Mouse (Mus musculus) frontal cortex, adult (tissue): ENCODE measurements around the gene Gm21987.

ENCODE experiments used
- ATAC-seq: cut with Nextera tagmentation; 2 replicates; pipeline ENCODE4 v1.9.2; 2017; ENCODE audit warnings: mild to moderate bottlenecking, moderate library complexity, mixed read lengths; ENCODE audit not compliant: low TSS enrichment

The Gm21987 gene

DNA sequence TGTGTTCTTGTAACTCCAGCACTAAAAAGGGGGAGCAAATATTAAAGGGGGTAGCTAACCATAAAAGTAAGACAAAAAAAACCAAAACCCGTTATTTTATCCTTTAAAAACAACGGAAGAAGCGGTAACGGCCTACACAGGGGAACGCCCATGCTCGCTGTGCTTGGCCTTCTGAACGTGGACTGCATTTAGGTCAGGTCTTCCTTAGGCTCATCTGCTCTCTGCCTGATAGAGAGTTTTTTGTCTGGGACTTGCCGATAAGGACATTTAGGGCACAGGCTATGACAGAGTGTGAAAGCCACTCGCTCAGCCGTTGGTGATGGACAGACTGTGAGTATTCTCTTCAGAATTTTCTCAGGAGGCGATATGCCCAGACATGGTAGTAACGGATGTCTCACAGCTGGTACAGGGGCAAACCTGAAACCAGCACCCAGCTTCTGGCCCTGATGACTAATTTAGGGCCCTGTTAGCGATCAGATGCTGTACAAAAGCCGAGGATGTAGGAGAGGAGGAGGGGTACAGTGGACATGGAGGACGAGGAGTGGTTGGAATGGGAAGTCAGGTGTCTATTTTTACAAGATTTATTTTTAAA lies 25.0 kb downstream of the Gm21987 start:
- ATAC-seq: no peak

DNA sequence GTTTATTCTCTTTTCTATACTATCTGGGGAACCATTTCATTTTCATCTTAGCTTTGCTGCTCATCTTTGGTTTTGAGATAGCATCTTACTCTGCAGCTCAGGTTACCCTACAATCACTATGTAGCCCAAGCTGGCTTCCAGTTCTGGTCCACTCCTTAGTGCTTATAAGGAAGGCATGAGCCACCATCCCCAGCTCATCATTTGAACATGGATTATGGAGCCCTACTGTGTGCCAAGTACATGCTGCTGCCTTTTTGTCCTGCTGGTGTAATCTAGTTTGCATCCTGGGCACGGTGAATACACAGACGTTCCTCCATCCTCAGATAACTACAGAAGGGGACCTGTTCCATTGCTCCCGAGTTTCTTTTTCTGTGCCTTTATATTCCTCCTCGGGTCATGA lies 26.0 kb downstream of the Gm21987 start:
- ATAC-seq: no peak

DNA sequence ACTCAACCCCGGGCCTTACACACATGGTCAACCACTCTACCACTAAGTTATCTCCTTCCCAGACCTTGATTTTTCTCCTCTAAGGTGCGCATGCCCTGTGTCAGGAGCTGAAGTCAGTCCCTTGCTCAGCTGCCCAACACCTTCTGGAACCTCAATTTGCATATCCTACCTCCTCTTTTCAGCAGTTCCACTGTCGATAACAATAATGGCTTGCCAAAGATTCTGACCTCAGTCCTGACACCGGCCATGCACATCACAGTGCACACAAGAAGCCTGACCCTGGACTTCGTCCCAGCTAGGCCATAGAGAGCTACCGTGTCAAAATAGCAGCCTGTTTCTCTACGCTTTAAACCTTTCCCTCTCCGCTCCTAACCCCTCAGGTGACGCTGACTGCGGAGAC lies 26.6 kb downstream of the Gm21987 start:
- ATAC-seq: no peak

DNA sequence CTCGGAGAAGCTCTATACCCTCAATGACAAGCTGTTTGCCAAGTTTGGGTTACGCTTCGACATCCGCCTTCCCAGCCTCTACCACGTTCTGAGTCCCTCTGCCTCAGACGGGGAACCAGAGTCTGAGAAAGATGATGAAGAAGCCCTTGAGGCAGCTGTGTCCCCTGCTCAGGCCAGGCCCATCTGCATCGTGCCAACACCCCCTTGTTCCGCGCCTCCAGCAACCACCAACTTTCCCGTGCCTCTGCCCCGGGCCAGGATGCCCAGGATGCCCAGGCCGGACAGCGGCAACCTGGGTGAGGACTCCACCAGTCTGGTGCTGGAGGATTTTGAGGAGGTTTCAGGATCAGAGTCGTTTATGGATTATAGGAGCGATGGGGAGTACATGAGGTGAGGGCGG lies 27.1 kb downstream of the Gm21987 start:
- no peak for ATAC-seq

- ATAC-seq: no peak
Observed at GRCm38 (mm10) chr16:38374379-38375140, 27.7 kb downstream of the Gm21987 start.

GRCm38 (mm10) chr16:38375182-38375581 lies 28.3 kb downstream of the Gm21987 start:
- no peak for ATAC-seq

DNA sequence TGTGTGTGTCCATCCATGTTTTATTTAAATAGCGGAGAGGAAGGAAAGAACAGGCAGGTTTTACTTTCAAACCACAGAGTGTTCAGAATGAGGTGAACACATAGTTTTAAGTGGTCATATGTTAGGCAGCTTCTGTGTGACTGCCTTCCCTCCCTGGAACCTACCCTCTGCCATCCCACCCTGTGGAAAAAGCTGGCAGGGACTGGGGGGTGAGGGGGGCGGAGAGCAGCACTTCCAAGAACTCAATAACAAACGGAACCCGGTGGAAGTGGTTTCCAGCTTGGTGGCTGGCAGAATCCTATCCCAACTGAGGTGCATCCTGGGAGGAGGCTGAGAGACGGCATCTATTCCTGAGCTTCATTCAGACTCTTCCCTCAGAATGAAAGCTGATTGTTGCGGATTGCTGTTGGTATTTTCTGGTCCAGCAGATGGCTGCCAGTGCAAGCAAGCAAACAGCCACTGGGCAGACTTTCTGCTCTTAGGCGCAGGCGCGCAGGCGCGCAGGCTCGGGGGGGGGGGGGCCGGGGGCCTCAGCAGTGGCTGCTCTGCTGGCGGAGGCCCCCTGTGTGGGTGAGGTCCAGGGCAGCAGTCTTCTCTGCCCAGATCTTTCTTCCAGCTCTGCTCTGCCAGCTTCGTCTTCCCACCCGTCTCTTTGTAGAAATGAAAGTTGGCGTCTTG lies 29.5 kb downstream of the Gm21987 start:
- ATAC-seq: peak; percentile 93

- ATAC-seq: no peak
Observed at GRCm38 (mm10) chr16:38376841-38377249, 30.0 kb downstream of the Gm21987 start.

GRCm38 (mm10) chr16:38377546-38377945 lies 30.7 kb downstream of the Gm21987 start:
- no peak for ATAC-seq

- ATAC-seq: no peak
Observed at GRCm38 (mm10) chr16:38378591-38378990, 31.8 kb downstream of the Gm21987 start.

GRCm38 (mm10) chr16:38379088-38379487 lies 32.2 kb downstream of the Gm21987 start:
- no peak for ATAC-seq

DNA sequence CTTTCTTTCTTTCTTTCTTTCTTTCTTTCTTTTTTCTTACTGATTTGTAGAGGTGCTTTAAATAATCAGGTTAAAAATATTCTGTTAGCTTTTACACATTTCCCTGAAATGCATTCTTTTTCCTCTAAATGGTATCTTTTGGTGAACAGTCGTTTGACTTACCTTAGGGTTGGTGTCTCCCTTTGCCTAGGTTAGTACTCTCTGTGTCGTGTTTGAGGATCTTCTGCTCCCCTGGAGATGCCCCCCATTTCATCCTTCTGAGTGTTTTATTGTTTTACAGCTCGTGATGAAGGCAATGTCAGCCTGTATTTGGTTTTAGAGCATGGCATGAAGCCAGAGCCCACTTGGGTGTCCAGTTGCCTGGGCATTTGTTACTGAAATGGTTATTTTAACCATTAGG lies 32.7 kb downstream of the Gm21987 start:
- ATAC-seq: no peak

GRCm38 (mm10) chr16:38379926-38380325 lies 33.1 kb downstream of the Gm21987 start:
- no peak for ATAC-seq

DNA sequence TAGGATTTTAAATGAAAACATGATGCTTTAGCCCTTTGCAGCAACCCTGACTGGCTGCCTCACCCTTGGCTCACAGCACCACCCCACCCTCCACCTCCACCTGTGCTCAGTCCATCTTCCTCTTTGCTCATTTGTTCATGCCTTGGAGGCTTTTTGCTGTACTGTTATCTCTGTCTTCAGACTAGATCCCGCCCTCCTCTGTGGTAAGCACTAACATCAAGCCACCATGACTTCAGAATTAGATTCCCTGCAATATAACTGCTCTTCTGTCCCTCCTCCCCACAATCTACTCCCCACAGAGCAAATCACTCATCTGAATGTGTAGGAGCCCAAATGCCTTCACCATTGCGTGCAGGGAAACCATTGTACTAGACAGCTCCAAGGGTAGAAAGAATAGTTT lies 36.8 kb downstream of the Gm21987 start:
- no peak for ATAC-seq

DNA sequence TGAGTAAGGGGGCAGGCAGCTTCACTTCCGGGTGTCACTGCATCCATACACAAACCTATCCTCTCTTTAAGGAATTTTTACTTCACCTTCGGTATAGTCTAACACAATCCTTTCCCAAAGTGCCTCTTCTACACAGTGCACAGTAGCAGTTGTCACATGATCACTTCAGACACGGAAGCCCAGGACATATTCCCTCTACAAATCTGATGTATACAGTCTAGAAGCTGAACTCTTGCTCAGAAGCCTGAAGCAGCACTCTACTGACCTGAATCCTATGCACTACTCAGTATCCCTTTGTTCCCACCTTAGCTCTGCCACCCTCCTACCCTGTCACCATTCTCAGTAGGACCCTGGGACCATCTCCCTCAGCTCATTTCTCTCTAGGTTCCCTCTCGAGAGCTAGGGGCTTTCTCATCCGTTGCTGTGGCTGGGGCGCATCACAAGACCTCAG lies 38.4 kb downstream of the Gm21987 start:
- ATAC-seq: no peak

DNA sequence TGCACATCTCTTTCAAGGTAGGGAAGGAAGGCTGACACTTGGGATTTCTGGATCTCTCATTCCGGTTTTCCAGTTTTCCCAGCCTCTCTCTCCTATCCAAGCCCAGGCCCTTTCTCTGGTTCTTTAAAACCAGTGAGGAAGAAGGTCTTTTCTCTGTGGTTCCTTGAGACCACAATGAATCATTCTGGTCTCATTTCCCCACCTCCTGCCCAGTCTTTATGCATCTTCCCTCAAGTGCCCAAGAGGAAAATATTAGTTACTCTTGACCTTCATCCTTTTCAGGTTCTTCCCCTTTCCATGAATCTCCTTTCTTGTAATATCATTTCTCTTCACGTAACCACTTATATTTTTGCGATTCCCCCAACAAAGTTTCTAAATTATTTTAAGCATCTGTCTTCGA lies 38.9 kb downstream of the Gm21987 start:
- no peak for ATAC-seq

- no peak for ATAC-seq
Observed at GRCm38 (mm10) chr16:38387389-38387788, 40.5 kb downstream of the Gm21987 start.

DNA sequence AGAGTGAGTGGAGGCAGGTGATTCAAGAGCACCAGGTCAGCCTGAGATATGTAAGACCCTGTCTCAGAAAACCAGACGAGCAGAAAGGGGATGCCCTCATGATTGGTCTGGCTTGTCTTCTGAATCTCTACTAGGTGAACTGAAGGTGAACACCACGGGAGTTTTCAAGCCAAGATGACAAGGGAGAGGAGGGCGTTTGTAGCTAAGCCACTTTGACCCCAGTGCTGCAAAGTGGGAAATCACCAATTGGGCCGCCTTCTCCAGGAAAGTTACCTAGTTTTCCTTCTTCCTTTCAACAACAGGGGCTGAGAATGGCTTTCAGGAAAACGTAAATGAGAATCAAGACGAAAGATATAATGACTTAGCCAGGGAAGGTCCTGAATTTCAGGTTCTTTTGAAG lies 41.9 kb downstream of the Gm21987 start:
- no peak for ATAC-seq

DNA sequence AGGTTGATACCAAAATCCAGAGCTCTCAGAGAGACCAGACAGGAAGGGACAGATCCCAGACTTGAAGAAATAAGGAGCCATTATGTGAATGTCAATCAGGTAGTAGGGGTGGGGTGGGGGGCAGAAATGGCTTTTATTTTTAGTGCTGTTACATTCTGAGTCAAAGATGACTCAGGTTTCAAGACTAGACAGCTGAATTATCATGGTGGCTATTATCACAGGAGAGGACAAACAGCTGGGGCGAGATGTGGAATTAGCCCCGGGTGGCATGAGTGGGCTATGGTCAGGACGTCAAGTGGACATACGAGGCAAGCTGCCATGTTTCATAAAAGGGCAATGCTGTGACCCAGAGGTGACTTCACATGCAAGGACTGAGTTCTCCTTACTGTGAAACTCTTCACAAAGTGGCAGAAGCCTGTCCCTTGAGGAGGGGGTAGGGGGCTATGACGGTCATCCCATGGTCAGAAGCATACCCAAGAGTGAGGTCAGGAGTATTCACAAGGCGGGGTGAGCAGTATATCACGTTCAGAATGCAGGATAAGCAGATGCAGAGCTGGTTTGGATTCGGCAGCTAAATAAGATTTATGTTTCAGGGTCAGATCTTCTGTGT lies 42.5 kb downstream of the Gm21987 start:
- ATAC-seq: no peak

GRCm38 (mm10) chr16:38390322-38390721 lies 43.5 kb downstream of the Gm21987 start:
- no peak for ATAC-seq

GRCm38 (mm10) chr16:38392126-38392894 lies 45.5 kb downstream of the Gm21987 start:
- ATAC-seq: peak; percentile 47; the same call in 1 of the 2 replicates

DNA sequence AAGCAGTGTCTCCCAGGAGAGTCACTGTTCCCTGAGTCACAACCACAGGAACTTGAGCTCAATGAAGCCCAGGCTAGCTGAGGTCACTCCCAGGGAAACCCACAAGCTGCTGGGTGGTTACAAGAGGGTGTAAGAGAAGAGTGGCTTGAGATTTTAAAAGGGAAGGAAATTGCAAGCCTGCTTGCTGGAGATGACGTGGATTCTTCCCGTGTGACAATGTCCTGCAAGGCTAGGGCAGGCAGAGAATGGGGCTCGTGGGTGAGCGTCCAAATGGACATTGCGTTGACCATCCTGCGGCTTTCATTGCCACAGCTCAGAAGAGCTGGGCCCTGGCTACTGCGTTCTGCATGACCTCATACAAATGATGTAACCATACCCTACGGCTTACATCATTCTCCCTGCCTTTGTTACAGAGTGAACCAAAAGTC lies 47.4 kb downstream of the Gm21987 start:
- ATAC-seq: no peak
